Mouse (Mus musculus): Measurements from ENCODE around the gene Pmpca. TPM values are rescaled to one million over a fixed set of nuclear protein-coding genes. Genes with fewer than 3 reads are reported as not detected.
A peak's percentile ranks its signal among the peaks of the same experiment; 100 is the strongest.

Pmpca gene
- polyA plus RNA-seq, 1 experiment from 2014 or later = 81.6 TPM

- Histone ChIP-seq H3K27ac (no peak overlapping the region), H3K36me3 (replicated peaks; ENCODE audit: control insufficient read depth, insufficient read depth) (peaks cover 77% of the 10 kb centered on the region), H3K4me2 (replicated peaks) (no peak overlapping the region), H3K4me1 (replicated peaks; ENCODE audit: control insufficient read depth, insufficient read depth, low read length) (peaks cover 23% of the 10 kb centered on the region), H3K9me3 (ENCODE audit: control insufficient read depth, low read length) (no peaks in the 10 kb centered on the region), H3K4me3 (replicated peaks; ENCODE audit: low read length) (no peak overlapping the region), H3K9ac (no peak overlapping the region), H3K27me3 (ENCODE audit: control insufficient read depth, insufficient read depth, low read length) (no peaks in the 10 kb centered on the region)
- ATAC-seq (ENCODE audit: low FRiP score) (no peak), DNase-seq (ENCODE audit: low spot score) (no peak)
- 95% methylated on average over 6 of the region's 6 CpGs for WGBS
Observed at GRCm38 (mm10) chr2:26391617-26392016, 2.5 kb downstream of the Pmpca start.

- no peak overlapping the region for H3K4me3 ChIP-seq (replicated peaks; ENCODE audit: low read length)
- H3K9me3 ChIP-seq (ENCODE audit: control insufficient read depth, low read length) = no peaks in the 10 kb centered on the region
- no peaks in the 10 kb centered on the region for H3K27me3 ChIP-seq (ENCODE audit: control insufficient read depth, insufficient read depth, low read length)
- no peak for DNase-seq (ENCODE audit: low spot score)
- 90% methylated on average over 8 of the region's 8 CpGs for WGBS
- no peak overlapping the region for H3K4me2 ChIP-seq (replicated peaks)
- no peaks in the 10 kb centered on the region for H3K4me1 ChIP-seq (replicated peaks; ENCODE audit: control insufficient read depth, insufficient read depth, low read length)
- no peak for ATAC-seq (ENCODE audit: low FRiP score)
- no peak overlapping the region for H3K27ac ChIP-seq
- H3K36me3 ChIP-seq (replicated peaks; ENCODE audit: control insufficient read depth, insufficient read depth) = peaks cover 84% of the 10 kb centered on the region
- H3K9ac ChIP-seq = no peak overlapping the region
Observed at GRCm38 (mm10) chr2:26398978-26399377, 9.8 kb downstream of the Pmpca start.

DNA sequence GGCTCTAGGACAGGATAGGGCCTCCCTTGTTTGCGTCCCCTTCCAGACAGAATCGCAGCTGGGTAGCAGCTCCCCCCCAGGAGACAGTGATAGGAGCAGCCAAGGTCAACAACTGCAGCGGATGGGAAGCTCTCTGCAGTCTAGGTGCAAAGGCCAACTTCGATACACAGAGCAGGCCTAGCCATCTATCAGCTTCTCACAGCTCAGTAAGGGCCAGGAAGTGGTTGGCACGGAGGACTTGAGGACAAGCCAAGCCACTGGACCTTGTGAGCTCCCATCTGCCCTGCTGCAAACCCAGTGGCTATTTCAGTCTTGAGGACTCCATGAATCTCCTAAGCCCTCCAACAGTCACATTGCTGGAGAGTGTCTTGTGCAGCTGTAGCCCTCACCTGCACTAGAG is 10.5 kb downstream of the Pmpca start:
- Histone ChIP-seq H3K9ac (no peak overlapping the region), H3K27me3 (ENCODE audit: control insufficient read depth, insufficient read depth, low read length) (no peaks in the 10 kb centered on the region), H3K4me1 (replicated peaks; ENCODE audit: control insufficient read depth, insufficient read depth, low read length) (peaks cover 1% of the 10 kb centered on the region), H3K9me3 (ENCODE audit: control insufficient read depth, low read length) (no peaks in the 10 kb centered on the region), H3K4me3 (replicated peaks; ENCODE audit: low read length) (no peak overlapping the region), H3K4me2 (replicated peaks) (no peak overlapping the region), H3K27ac (no peak overlapping the region), H3K36me3 (replicated peaks; ENCODE audit: control insufficient read depth, insufficient read depth) (peaks cover 77% of the 10 kb centered on the region)
- DNase-seq (ENCODE audit: low spot score) (no peak), ATAC-seq (ENCODE audit: low FRiP score) (no peak)
- WGBS = 86% methylated on average over 5 of the region's 5 CpGs

DNA sequence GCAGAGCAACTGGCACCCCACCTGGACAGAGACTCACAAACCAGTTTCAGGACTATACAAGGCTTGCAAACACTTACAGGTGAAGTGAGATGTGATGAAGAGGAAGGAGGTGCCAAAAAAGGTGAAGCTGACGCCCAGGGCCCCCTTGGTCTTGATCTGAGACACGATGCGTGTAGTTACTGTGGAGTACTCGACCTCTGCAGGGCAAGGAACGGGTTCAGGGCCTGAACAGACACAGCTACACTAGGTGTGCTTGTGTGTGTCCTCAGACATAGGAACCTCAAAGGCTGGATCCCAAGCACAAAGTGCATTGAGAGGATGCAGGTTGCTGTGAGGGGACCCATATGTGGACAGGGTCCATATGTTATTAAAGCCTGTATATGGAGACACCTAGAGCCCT is 11.2 kb downstream of the Pmpca start:
- ATAC-seq (ENCODE audit: low FRiP score) (no peak), DNase-seq (ENCODE audit: low spot score) (no peak)
- H3K36me3 ChIP-seq (replicated peaks; ENCODE audit: control insufficient read depth, insufficient read depth) = peaks cover 71% of the 10 kb centered on the region
- no peak overlapping the region for H3K27ac ChIP-seq
- WGBS = 85% methylated on average over 5 of the region's 5 CpGs
- H3K9me3 ChIP-seq (ENCODE audit: control insufficient read depth, low read length) = no peaks in the 10 kb centered on the region
- H3K4me1 ChIP-seq (replicated peaks; ENCODE audit: control insufficient read depth, insufficient read depth, low read length) = peaks cover 8% of the 10 kb centered on the region
- no peak overlapping the region for H3K4me3 ChIP-seq (replicated peaks; ENCODE audit: low read length)
- H3K9ac ChIP-seq = no peak overlapping the region
- no peak overlapping the region for H3K4me2 ChIP-seq (replicated peaks)
- H3K27me3 ChIP-seq (ENCODE audit: control insufficient read depth, insufficient read depth, low read length) = no peaks in the 10 kb centered on the region

DNA sequence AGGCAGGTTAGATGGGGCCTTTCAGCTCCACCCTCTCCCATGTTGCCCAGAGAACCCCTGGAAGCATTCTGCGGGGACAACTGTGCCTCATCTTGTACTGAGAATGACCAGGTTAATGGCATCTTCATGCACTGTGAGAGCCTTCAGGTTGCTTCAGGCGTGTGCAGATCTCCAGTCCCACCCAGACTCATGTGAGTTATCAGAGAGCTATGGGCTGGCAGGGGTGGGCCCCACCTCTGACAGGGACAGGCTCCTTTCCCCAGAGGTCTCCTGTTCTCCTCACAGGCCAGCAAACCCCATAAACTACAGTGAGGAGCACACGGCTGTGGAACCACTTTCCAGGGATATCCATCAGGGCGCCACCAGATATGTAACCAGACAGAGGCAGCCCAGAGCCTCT is 11.9 kb downstream of the Pmpca start:
- Histone ChIP-seq H3K27me3 (ENCODE audit: control insufficient read depth, insufficient read depth, low read length) (no peaks in the 10 kb centered on the region), H3K4me1 (replicated peaks; ENCODE audit: control insufficient read depth, insufficient read depth, low read length) (peaks cover 15% of the 10 kb centered on the region), H3K4me2 (replicated peaks) (no peak overlapping the region), H3K9me3 (ENCODE audit: control insufficient read depth, low read length) (no peaks in the 10 kb centered on the region), H3K36me3 (replicated peaks; ENCODE audit: control insufficient read depth, insufficient read depth) (peaks cover 63% of the 10 kb centered on the region), H3K4me3 (replicated peaks; ENCODE audit: low read length) (no peak overlapping the region), H3K9ac (no peak overlapping the region), H3K27ac (no peak overlapping the region)
- WGBS = 94% methylated on average over 4 of the region's 4 CpGs
- DNase-seq (ENCODE audit: low spot score) = no peak
- no peak for ATAC-seq (ENCODE audit: low FRiP score)

DNA sequence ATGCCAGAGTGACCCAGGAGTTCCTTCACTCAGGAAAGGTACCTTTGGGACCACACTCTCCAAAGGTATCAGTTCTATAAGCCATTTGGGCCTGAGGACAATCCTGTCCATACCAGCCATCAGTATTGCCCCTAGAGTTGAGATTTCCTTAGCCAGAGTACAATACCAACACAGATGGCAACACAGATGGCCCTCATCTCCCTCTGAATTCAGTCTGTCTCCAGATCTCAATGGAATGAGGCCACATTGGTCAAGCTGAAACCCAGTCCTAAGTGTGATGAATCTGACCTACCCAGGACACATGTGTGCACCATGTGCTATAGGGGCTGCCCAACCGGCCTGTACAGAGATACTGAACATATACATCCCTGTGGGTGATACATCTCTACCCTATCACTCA is 13.1 kb downstream of the Pmpca start:
- no peak overlapping the region for H3K4me3 ChIP-seq (replicated peaks; ENCODE audit: low read length)
- no peaks in the 10 kb centered on the region for H3K27me3 ChIP-seq (ENCODE audit: control insufficient read depth, insufficient read depth, low read length)
- no peak for ATAC-seq (ENCODE audit: low FRiP score)
- DNase-seq (ENCODE audit: low spot score) = no peak
- H3K9me3 ChIP-seq (ENCODE audit: control insufficient read depth, low read length) = no peaks in the 10 kb centered on the region
- WGBS = 100% methylated on average over 1 of the region's 1 CpGs
- no peak overlapping the region for H3K9ac ChIP-seq
- peaks cover 59% of the 10 kb centered on the region for H3K36me3 ChIP-seq (replicated peaks; ENCODE audit: control insufficient read depth, insufficient read depth)
- H3K4me1 ChIP-seq (replicated peaks; ENCODE audit: control insufficient read depth, insufficient read depth, low read length) = peaks cover 28% of the 10 kb centered on the region
- no peak overlapping the region for H3K4me2 ChIP-seq (replicated peaks)
- H3K27ac ChIP-seq = no peak overlapping the region

- no peak for ATAC-seq (ENCODE audit: low FRiP score)
- Histone ChIP-seq H3K4me1 (replicated peaks; ENCODE audit: control insufficient read depth, insufficient read depth, low read length) (peaks cover 38% of the 10 kb centered on the region), H3K36me3 (replicated peaks; ENCODE audit: control insufficient read depth, insufficient read depth) (peaks cover 54% of the 10 kb centered on the region), H3K9ac (no peak overlapping the region), H3K27me3 (ENCODE audit: control insufficient read depth, insufficient read depth, low read length) (no peaks in the 10 kb centered on the region), H3K27ac (no peak overlapping the region), H3K4me3 (replicated peaks; ENCODE audit: low read length) (no peak overlapping the region), H3K4me2 (replicated peaks) (no peak overlapping the region), H3K9me3 (ENCODE audit: control insufficient read depth, low read length) (no peaks in the 10 kb centered on the region)
- WGBS = 83% methylated on average over 8 of the region's 8 CpGs
- DNase-seq (ENCODE audit: low spot score) = no peak
Observed at GRCm38 (mm10) chr2:26403306-26403705, 14.2 kb downstream of the Pmpca start.

GRCm38 (mm10) chr2:26408515-26409356 is 19.6 kb downstream of the Pmpca start, which contains the start of gene Inpp5e:
Gene Inpp5e (minus strand): TSS chr2:26409203.
- peak within 1 kb of the TSS; percentile 79 for H3K27ac ChIP-seq
- H3K4me3 ChIP-seq (replicated peaks; ENCODE audit: low read length) = peak within 1 kb of the TSS; percentile 95
- H3K9me3 ChIP-seq (ENCODE audit: control insufficient read depth, low read length) = no peaks in the 10 kb centered on the region
- peak within 1 kb of the TSS; percentile 99 for H3K4me2 ChIP-seq (replicated peaks)
- peak within 1 kb of the TSS; percentile 92 for H3K9ac ChIP-seq
- H3K36me3 ChIP-seq (replicated peaks; ENCODE audit: control insufficient read depth, insufficient read depth) = peaks cover 54% of the 10 kb centered on the region
- no peaks in the 10 kb centered on the region for H3K27me3 ChIP-seq (ENCODE audit: control insufficient read depth, insufficient read depth, low read length)
- ATAC-seq (ENCODE audit: low FRiP score) (peak; percentile 92), DNase-seq (ENCODE audit: low spot score) (peak; percentile 98)
- WGBS = under 1% methylated on average over 57 of the region's 57 CpGs
- peaks cover 41% of the 10 kb centered on the region for H3K4me1 ChIP-seq (replicated peaks; ENCODE audit: control insufficient read depth, insufficient read depth, low read length)

- H3K4me3 ChIP-seq (replicated peaks; ENCODE audit: low read length) = peak overlapping the region; percentile 95
- ATAC-seq (ENCODE audit: low FRiP score) = no peak
- peaks cover 41% of the 10 kb centered on the region for H3K4me1 ChIP-seq (replicated peaks; ENCODE audit: control insufficient read depth, insufficient read depth, low read length)
- H3K27me3 ChIP-seq (ENCODE audit: control insufficient read depth, insufficient read depth, low read length) = no peaks in the 10 kb centered on the region
- H3K4me2 ChIP-seq (replicated peaks) = peak overlapping the region; percentile 99
- H3K9ac ChIP-seq = peak overlapping the region; percentile 92
- no peak for DNase-seq (ENCODE audit: low spot score)
- peaks cover 61% of the 10 kb centered on the region for H3K36me3 ChIP-seq (replicated peaks; ENCODE audit: control insufficient read depth, insufficient read depth)
- WGBS = 64% methylated on average over 3 of the region's 3 CpGs
- H3K9me3 ChIP-seq (ENCODE audit: control insufficient read depth, low read length) = no peaks in the 10 kb centered on the region
- no peak overlapping the region for H3K27ac ChIP-seq
Observed at GRCm38 (mm10) chr2:26409362-26409761, 20.2 kb downstream of the Pmpca start.

All from hindbrain, embryonic 14.5 days (tissue).